Mouse (Mus musculus) layer of hippocampus, adult 8-10 months (tissue): Measurements from ENCODE around the gene Pdha2. TPM values are rescaled to one million over a fixed set of nuclear protein-coding genes. Genes with fewer than 3 reads are reported as not detected.

ENCODE experiments used
- DNase-seq, 2 experiments: peaks; one replicate each; pipeline ENCODE4 v3.0.0; 2022; ENCODE audit warnings: low spot score in 2 of 2
- total RNA-seq, 4 experiments: library from RNA; stranded (reverse); gene quantifications; 2 replicates each; pipeline ENCODE4 v1.2.4; 2022

Pdha2 gene
- not detected for total RNA-seq

GRCm38 (mm10) chr3:141212255-141212654 is at the start of gene Pdha2:
Gene Pdha2, minus strand, starts transcription at chr3:141212355.
- DNase-seq, result no peak

GRCm38 (mm10) chr3:141260518-141260917 is 48.4 kb upstream of the Pdha2 start:
- no peak for DNase-seq

GRCm38 (mm10) chr3:141251440-141251839 is 39.3 kb upstream of the Pdha2 start:
- peak; percentile 51 to 70 for DNase-seq

- no peak for DNase-seq
These were observed 32.7 kb upstream of the Pdha2 start for GRCm38 (mm10) chr3:141244725-141245298.

GRCm38 (mm10) chr3:141238071-141238470 is 25.9 kb upstream of the Pdha2 start:
- no peak for DNase-seq

- DNase-seq, result no peak
These were observed 17.0 kb upstream of the Pdha2 start for GRCm38 (mm10) chr3:141229148-141229547.

- peak in 1 of 2 experiments; percentile 11 for DNase-seq
These were observed 10.2 kb upstream of the Pdha2 start for GRCm38 (mm10) chr3:141222339-141222738.

GRCm38 (mm10) chr3:141218561-141218960 is 6.4 kb upstream of the Pdha2 start:
- DNase-seq, result no peak

GRCm38 (mm10) chr3:141216999-141217398 is 4.8 kb upstream of the Pdha2 start:
- no peak for DNase-seq

GRCm38 (mm10) chr3:141216237-141216636 is 4.1 kb upstream of the Pdha2 start:
- DNase-seq, result no peak

GRCm38 (mm10) chr3:141214789-141215188 is 2.6 kb upstream of the Pdha2 start:
- DNase-seq, result no peak

GRCm38 (mm10) chr3:141214197-141214596 is 2.0 kb upstream of the Pdha2 start:
- DNase-seq, result no peak

GRCm38 (mm10) chr3:141211644-141212043 is 511 bp downstream of the Pdha2 start:
- DNase-seq, result no peak

- no peak for DNase-seq
These were observed 10.4 kb downstream of the Pdha2 start for GRCm38 (mm10) chr3:141201766-141202165.

GRCm38 (mm10) chr3:141197308-141197861 is 14.8 kb downstream of the Pdha2 start:
- DNase-seq, result no peak

- no peak for DNase-seq
These were observed 20.5 kb downstream of the Pdha2 start for GRCm38 (mm10) chr3:141191653-141192052.

- no peak for DNase-seq
These were observed 21.7 kb downstream of the Pdha2 start for GRCm38 (mm10) chr3:141190429-141190828.

GRCm38 (mm10) chr3:141160986-141161385 is 51.2 kb downstream of the Pdha2 start:
- DNase-seq, result peak in 1 of 2 experiments; percentile 2
